Mouse (Mus musculus): ENCODE results near the gene Mbtps2.

Gene Mbtps2

DNA sequence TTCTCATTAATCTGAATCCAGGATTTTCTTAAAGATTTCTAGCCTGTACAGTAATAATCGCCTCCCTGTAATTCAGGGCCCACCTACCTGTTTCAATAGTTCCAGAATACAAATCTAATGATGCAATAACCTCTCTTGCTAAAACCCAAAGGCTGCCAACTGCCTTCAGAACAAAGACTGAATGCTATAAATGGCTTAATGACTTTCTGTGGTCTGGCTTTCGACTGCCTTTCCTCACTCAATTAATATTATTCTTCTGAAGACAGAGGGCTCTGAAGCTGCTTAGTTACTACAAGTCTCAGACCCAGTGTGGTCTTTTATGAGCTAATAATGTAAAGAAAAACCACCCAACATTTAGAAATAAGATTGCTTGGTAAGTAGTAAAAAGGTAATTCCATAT lies 96.6 kb downstream of the Mbtps2 start:
- no peak for DNase-seq (ENCODE audit: low spot score in 2 of 2)

DNA sequence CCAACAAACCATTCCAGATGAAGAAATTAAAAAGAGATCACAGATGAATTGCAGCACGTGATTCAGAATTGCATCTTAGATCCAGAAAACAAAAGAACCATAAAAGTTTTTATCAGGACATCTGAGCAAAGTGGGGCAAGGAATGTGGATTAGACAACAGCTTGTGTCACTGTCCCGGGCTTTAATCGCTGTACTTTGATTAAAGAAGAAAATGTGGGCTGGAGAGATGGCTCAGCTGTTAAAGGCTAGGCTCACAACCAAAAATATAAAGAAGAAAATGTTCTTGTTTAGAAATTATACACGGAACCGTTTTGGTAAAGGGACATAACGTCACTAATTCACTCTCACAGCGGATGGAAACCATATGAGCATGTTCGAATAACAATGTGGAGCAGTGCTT lies 98.5 kb downstream of the Mbtps2 start:
- no peak for DNase-seq (ENCODE audit: low spot score in 2 of 2)

GRCm38 (mm10) chrX:157493159-157493558 lies 105.4 kb downstream of the Mbtps2 start:
- no peak for DNase-seq (ENCODE audit: low spot score in 2 of 2)

GRCm38 (mm10) chrX:157491944-157492726 lies 106.4 kb downstream of the Mbtps2 start, which contains the start of gene Sms:
Gene Sms (minus strand): TSS chrX:157492287.
- DNase-seq (ENCODE audit: low spot score in 2 of 2) = peak; percentile 9 to 12

GRCm38 (mm10) chrX:157491145-157491935 lies 107.2 kb downstream of the Mbtps2 start:
- DNase-seq (ENCODE audit: low spot score in 2 of 2) = peak; percentile 4 to 7

GRCm38 (mm10) chrX:157490769-157491144 lies 107.8 kb downstream of the Mbtps2 start:
- no peak for DNase-seq (ENCODE audit: low spot score in 2 of 2)

DNA sequence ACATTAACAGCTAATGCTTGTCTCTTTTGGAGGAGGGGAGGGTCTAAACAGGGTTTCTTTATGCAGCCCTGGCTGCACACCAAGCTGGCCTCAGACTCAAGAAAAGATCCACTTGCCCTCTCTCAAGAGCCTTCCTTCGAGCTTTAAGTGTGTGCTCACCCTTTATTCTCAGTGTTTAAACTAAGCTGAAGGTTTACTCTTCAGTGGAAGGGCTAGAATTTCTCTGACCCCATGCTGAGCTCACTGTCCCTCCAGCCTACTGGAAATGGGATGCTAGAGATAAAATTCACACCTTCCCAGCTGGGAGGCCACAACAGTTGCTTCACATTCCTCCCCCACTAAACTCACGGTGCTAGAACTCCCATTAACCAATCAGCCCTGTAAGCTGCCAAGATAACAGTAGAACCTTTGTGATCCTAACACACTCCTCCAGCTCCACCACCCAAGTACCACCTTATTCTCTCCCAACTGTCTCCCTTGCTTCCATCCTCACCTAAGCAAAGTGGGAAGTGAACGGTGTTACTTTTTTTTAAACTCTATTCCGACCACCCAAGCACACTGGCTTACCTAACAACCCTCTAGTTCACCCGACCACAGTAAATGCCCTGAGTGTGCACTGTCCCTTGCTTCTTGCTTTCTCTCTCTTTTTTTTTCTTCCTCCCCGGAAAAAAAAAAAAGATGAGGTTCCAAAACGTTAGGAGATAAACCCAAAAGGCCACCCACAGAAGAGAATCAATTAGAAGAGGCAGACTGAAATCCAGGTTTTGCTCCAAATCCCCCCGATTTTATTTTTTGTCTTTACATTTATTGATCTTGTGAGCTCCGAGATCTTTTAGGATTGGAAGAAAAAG lies 108.4 kb downstream of the Mbtps2 start:
- DNase-seq (ENCODE audit: low spot score in 2 of 2) = no peak

DNA sequence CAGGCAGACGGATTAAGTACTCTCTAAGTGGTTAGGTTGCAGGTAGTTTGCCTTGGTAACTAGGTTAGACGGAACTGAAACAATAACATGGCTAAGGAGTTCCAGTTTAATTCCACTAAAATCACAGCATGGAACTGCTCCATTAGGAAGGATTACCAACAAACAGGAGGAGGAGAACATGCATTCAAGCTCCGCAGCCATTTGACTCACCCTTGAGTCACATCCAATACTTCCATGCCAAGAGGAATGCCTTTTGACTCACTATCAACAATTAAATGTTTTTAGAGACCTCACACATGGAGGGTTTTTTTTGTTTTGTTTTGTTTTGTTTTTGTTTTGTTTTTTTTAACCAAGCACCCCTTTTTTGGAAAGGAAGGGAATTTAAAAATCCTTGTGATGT lies 109.7 kb downstream of the Mbtps2 start:
- DNase-seq (ENCODE audit: low spot score in 2 of 2) = no peak

- DNase-seq (ENCODE audit: low spot score in 2 of 2) = no peak
Measured at GRCm38 (mm10) chrX:157486765-157487164, 111.8 kb downstream of the Mbtps2 start.

Data from frontal cortex, postnatal 25 days (tissue).